Mouse (Mus musculus) liver, adult (tissue): ENCODE results near the gene Dcaf5.

Experiments
- GATA4 ChIP-seq: IDR thresholded peaks from 2 replicates; pipeline ENCODE4 v1.6.1; 2014; ENCODE audit warnings: mild to moderate bottlenecking, low read length; ENCODE audit not compliant: insufficient replicate concordance

Dcaf5 gene

GRCm38 (mm10) chr12:80436336-80436976 is at the start of gene Dcaf5:
Gene Dcaf5 (minus strand): TSS chr12:80436601.
- no peak for TF ChIP-seq GATA4

DNA sequence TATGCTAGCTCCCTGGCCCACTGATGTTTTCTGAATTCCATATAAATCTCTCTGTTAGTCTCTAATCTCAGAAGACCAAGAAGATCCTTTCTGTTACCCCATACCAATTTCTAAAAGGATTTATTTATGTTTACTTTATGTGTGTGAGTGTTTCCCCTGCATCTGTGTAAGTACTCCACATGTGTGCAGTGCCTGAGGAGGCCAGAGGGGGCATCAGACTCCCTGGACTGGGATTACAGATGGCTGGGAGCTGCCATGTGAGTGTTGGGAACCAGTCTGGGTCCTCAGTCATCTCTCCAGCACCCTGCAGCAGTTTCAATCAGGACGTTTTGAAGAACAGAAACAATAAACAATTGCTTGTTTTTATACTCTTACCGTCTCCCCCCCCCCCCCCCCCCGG is 47.0 kb upstream of the Dcaf5 start:
- no peak for TF ChIP-seq GATA4

DNA sequence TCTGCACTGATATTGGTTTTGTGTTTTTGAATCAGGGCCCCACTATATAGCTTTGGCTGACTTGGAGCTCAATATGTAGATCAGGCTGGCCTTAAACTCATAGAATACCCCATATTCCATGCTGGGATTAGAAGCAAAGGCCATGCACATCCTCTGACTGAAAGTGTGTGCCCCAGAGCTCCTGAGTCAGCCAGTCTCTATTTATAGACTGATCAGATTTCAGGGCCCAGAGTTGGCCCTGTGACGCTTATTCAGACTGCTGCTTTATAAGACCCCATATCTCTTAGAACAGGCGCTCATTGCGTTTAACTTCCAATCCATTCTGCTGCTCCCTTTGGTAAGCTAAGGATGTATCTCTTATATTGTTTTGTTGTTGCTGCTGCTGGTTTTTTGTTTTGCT is 43.6 kb upstream of the Dcaf5 start:
- no peak for TF ChIP-seq GATA4

DNA sequence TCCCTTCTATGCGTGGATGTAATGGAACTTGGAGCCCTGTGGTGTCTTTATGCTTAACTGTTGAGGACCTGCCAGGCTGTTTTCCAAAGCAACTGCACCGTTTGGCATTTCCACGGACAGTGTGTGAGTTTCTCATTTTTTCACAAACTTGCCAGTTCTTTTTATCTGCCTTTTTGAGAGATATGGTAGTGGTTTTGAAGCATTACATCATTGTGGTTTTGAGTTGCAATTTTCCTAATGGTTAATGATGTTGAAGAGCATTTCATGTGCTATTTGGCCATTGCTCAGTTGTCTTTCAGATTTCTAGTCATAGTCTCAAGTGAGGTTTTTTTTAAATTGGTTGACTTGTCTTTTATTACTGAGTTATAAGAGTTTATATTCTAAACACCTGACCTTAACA is 37.3 kb upstream of the Dcaf5 start:
- no peak for TF ChIP-seq GATA4

GRCm38 (mm10) chr12:80471926-80472325 is 35.5 kb upstream of the Dcaf5 start:
- no peak for TF ChIP-seq GATA4

DNA sequence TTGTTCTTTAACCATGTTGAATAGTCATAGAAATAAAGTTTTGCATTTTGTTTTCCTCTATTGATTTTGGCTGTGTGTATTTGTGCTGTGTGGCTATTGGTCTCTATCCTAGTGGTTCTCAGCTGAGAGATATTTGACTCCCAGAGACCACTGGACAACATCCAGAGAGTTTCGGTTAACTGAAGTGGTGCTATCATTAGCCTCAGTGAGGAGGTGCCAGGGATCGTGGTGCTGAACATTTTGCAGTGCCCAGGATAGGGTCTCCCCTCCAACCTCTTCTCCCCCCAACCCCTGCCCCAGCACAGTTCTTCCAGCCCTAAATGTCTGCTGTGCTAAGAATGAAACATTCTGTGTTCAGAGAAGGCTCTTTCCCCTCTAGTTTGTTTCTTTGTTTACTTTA is 33.8 kb upstream of the Dcaf5 start:
- TF ChIP-seq GATA4: no peak

DNA sequence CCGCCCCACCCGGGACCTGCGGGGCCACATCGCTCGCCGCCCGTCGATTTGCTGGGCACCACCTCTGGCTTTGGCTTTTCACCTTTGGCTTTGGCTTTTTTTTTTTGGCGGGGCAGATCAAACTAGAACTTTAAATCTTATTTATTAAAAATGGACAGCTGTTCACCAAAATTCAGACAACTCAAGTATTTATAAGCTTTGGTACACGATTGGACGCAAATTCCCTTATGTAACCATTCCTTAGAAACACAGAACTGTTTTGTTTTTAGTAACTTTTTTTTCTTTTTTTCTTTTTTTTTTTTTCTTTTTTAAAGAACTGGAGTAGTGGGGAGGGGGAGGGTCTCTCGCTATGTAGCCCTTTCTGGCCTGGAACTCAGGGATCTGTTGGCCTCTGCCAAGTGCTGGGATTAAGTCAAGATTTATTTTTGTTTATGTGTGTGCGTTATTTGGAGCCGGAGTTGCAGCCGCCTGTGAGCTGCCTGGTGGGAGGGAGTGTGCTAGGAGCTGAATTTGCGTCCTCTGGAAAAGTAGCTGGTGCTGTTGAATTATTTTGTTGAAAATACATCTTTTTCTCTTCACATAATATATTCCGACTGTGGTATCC is 27.4 kb upstream of the Dcaf5 start:
- TF ChIP-seq GATA4: no peak

DNA sequence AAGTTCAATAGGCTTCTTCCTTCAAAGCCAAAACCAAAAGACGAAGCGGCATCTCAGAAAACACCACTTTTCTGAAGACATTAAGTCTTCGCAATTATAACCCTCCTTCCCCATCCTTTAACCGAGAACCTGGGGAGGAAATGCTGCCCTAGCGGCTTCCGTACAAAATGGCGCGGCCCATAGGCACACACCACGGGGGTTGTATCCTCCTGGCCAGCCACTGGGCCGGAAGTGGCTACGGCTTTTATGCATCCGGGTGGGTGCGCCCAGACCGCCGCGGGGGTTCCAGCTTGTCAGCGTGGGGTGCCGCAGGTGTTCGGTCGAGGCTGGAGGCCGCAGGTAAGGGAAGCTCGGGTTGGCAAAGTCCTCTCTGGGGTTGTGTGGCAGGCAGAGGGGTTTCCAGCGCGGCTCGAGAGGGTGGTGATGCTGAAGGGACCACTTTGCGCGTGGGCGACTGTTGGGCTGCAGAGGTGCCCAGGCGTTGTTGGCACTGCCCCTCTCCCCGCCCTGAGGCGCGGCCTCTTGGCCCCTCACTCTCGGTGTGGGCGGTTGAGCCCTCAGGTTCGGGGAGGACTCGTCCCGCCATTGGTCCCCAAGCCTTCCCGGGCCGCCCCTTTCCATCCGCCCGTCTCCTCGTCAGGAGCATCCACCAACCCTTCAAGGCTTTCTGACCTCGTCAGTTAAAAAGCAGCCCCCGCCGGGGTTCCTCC is 26.7 kb upstream of the Dcaf5 start, which contains the start of gene Exd2:
Gene Exd2 (plus strand): TSS at position 154 of the 710 bp plus-strand sequence.
- TF ChIP-seq GATA4: no peak

DNA sequence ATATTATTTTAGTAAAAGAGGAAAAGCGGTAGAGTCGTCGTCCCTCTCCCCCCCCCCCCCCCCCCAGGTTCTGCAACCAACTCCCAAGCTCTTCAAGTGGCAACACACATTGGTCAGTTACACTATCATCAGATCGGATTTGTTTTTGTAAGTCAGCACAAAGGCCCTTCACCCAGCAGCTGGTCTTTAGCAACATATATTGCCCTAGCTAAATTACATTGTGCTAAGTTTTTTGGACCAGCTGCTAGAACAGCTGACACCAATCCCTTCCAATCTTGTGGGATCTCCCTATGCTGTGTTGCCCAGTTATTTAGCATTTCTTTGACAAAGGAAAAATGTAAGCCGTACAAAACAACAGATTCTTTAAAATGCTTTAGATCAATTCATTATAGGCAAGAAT is 21.6 kb upstream of the Dcaf5 start:
- TF ChIP-seq GATA4: no peak

GRCm38 (mm10) chr12:80453506-80453905 is 17.1 kb upstream of the Dcaf5 start:
- TF ChIP-seq GATA4: no peak

DNA sequence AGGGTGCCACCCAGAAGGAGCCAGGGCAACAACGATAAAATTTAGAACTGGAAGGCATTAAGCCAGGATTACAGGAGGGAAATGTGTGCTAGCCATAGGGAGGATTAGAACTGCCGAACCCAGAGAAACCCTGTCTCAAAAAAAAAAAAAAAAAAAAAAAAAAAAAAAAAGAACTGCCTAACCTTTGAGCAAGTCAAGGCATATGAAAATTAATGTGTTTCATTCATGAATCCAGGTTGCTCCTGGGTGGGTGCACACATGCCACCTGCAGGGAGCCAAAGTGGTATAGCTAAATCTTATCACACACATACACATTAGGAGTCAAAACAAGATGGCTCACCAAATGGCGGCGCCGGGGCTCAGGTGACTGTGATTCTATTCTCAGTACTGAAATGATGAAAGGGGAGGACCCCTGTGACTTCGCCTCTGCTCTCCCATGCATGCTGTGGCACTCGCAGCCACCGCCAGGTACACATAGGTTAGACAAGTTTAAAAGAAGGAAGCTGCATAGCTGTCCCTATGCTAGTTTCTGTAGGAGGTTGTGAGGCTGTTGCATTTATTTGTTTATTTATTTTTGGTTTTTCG is 8.2 kb upstream of the Dcaf5 start:
- TF ChIP-seq GATA4: no peak

- TF ChIP-seq GATA4: no peak
Observed at GRCm38 (mm10) chr12:80440957-80441356, 4.6 kb upstream of the Dcaf5 start.

GRCm38 (mm10) chr12:80437051-80437675 is 762 bp upstream of the Dcaf5 start:
- TF ChIP-seq GATA4: no peak

- TF ChIP-seq GATA4: no peak
Observed at GRCm38 (mm10) chr12:80435887-80436286, 514 bp downstream of the Dcaf5 start.

GRCm38 (mm10) chr12:80434961-80435691 is 1.3 kb downstream of the Dcaf5 start:
- no peak for TF ChIP-seq GATA4
